Mouse (Mus musculus) stomach, embryonic 14.5 days (tissue): ENCODE measurements around the gene Olfr954. TPM values are rescaled to one million over a fixed set of nuclear protein-coding genes. Genes with fewer than 3 reads are reported as not detected.

ENCODE experiments used
- ATAC-seq: fragments of 200-750 bp; cut with Nextera tagmentation; 2 replicates; pipeline ENCODE4 v1.8.0; 2017; ENCODE audit warnings: low read depth, moderate TSS enrichment; ENCODE audit not compliant: insufficient number of reproducible peaks, insufficient read depth, low FRiP score
- H3K27ac ChIP-seq: fragments of 300-500 bp; sonication (generic); 2 replicates; pipeline ENCODE4 v1.5.1; 2014; ENCODE audit warnings: mild to moderate bottlenecking, low read length, moderate library complexity, mixed read lengths
- H3K27me3 ChIP-seq: fragments of 300-500 bp; sonication (generic); 2 replicates; pipeline ENCODE4 v1.6.1; 2014; ENCODE audit warnings: low read length, control low read depth, mixed read lengths; ENCODE audit not compliant: control insufficient read depth, insufficient read depth
- H3K36me3 ChIP-seq: fragments of 300-500 bp; sonication (generic); 2 replicates; pipeline ENCODE4 v1.6.1; 2014; ENCODE audit warnings: mild to moderate bottlenecking, control low read depth, low read length, moderate library complexity, mixed read lengths; ENCODE audit not compliant: control insufficient read depth, insufficient read depth
- H3K4me1 ChIP-seq: fragments of 300-500 bp; sonication (generic); 2 replicates; pipeline ENCODE4 v1.6.1; 2014; ENCODE audit warnings: low read length, control low read depth, mixed read lengths; ENCODE audit not compliant: control insufficient read depth, insufficient read depth
- H3K4me2 ChIP-seq: fragments of 300-500 bp; sonication (generic); replicated peaks from 2 replicates; pipeline ENCODE4 v1.6.1; 2014; ENCODE audit warnings: low read depth, low read length, control low read depth
- H3K4me3 ChIP-seq: fragments of 300-500 bp; sonication (generic); 2 replicates; pipeline ENCODE4 v1.5.1; 2014; ENCODE audit warnings: low read depth, low read length, control low read depth
- H3K9ac ChIP-seq: fragments of 300-500 bp; sonication (generic); replicated peaks from 2 replicates; pipeline ENCODE4 v1.6.1; 2014; ENCODE audit warnings: low read depth, mild to moderate bottlenecking, control low read depth, low read length, moderate library complexity, mixed read lengths
- H3K9me3 ChIP-seq: fragments of 300-500 bp; sonication (generic); 2 replicates; pipeline ENCODE4 v1.6.1; 2016; ENCODE audit warnings: low read depth, low read length, control low read depth; ENCODE audit not compliant: control insufficient read depth
- WGBS: fragments of 180-500 bp; shearing (Covaris S2); extraction: QIAGEN DNeasy Blood & Tissue Kit; methylation state at CpG from one replicate; pipeline ENCODE4 v1.1.7; 2014; 5-methylcytosine and 5-hydroxymethylcytosine counted together
- polyA plus RNA-seq: library from polyadenylated mRNA; unstranded; fragments of >200 nt; fragmentation: Nextera tagmentation; extraction: Ambion mirVana; gene quantifications from 2 replicates; pipeline ENCODE4 v1.2.1, GENCODE M21; 2014

The Olfr954 gene
- not detected in 2 replicates for polyA plus RNA-seq

- no peaks in the 10 kb centered on the region for H3K9me3 ChIP-seq
- H3K36me3 ChIP-seq = no peaks in the 10 kb centered on the region
- no peak within 1 kb of the TSS for H3K4me2 ChIP-seq
- no peak for ATAC-seq
- H3K4me1 ChIP-seq = no peaks in the 10 kb centered on the region
- H3K4me3 ChIP-seq = no peak within 1 kb of the TSS
- H3K27me3 ChIP-seq = no peaks in the 10 kb centered on the region
- H3K9ac ChIP-seq = no peak within 1 kb of the TSS
- WGBS = 84% methylated on average over 6 of the region's 6 CpGs
- no peak within 1 kb of the TSS for H3K27ac ChIP-seq
Measured at GRCm38 (mm10) chr9:39456401-39456800, at the start of gene Olfr954. Olfr954 (plus strand) TSS chr9:39456701.

- H3K9ac ChIP-seq = no peak within 1 kb of the TSS
- no peak within 1 kb of the TSS for H3K4me2 ChIP-seq
- no peaks in the 10 kb centered on the region for H3K9me3 ChIP-seq
- H3K27ac ChIP-seq = no peak within 1 kb of the TSS
- H3K4me3 ChIP-seq = no peak within 1 kb of the TSS
- no peaks in the 10 kb centered on the region for H3K4me1 ChIP-seq
- no peaks in the 10 kb centered on the region for H3K27me3 ChIP-seq
- ATAC-seq = no peak
- no peaks in the 10 kb centered on the region for H3K36me3 ChIP-seq
Measured at GRCm38 (mm10) chr9:39427048-39427447, 29.5 kb upstream of the Olfr954 start, which contains the start of gene Olfr952. Olfr952 (minus strand) TSS chr9:39427148.

GRCm38 (mm10) chr9:39471844-39472243 lies 15.3 kb downstream of the Olfr954 start, which contains the start of gene Olfr955:
Olfr955 (minus strand) TSS chr9:39471944.
- Histone ChIP-seq H3K27ac (no peak within 1 kb of the TSS), H3K9ac (no peak within 1 kb of the TSS), H3K27me3 (no peaks in the 10 kb centered on the region), H3K4me2 (no peak within 1 kb of the TSS), H3K4me3 (no peak within 1 kb of the TSS), H3K9me3 (no peaks in the 10 kb centered on the region), H3K4me1 (no peaks in the 10 kb centered on the region), H3K36me3 (no peaks in the 10 kb centered on the region)
- ATAC-seq = no peak
- 44% methylated on average over 1 of the region's 1 CpGs for WGBS

- Histone ChIP-seq H3K27me3 (no peaks in the 10 kb centered on the region), H3K4me1 (no peaks in the 10 kb centered on the region), H3K4me3 (no peak within 1 kb of the TSS), H3K9ac (no peak within 1 kb of the TSS), H3K4me2 (no peak within 1 kb of the TSS), H3K27ac (no peak within 1 kb of the TSS), H3K9me3 (no peaks in the 10 kb centered on the region), H3K36me3 (no peaks in the 10 kb centered on the region)
- ATAC-seq = no peak
- 83% methylated on average over 2 of the region's 2 CpGs for WGBS
Measured at GRCm38 (mm10) chr9:39493895-39494294, 37.4 kb downstream of the Olfr954 start, which contains the start of gene Olfr44. Olfr44 (minus strand) TSS chr9:39493995.

GRCm38 (mm10) chr9:39508998-39509397 lies 52.5 kb downstream of the Olfr954 start:
- WGBS = 7% methylated on average over 6 of the region's 6 CpGs
- Histone ChIP-seq H3K9ac (no peak overlapping the region), H3K4me2 (no peak overlapping the region)

GRCm38 (mm10) chr9:39509412-39509811 lies 52.9 kb downstream of the Olfr954 start:
- H3K4me2 ChIP-seq = no peak overlapping the region
- 84% methylated on average over 9 of the region's 9 CpGs for WGBS

More at GRCm38 (mm10) chr9:39508998-39509397, 52.5 kb downstream of the Olfr954 start:
- Histone ChIP-seq H3K9me3 (no peaks in the 10 kb centered on the region), H3K27me3 (no peaks in the 10 kb centered on the region), H3K4me3 (no peak overlapping the region), H3K4me1 (no peaks in the 10 kb centered on the region), H3K36me3 (no peaks in the 10 kb centered on the region), H3K27ac (no peak overlapping the region)
- ATAC-seq = no peak

More at GRCm38 (mm10) chr9:39509412-39509811, 52.9 kb downstream of the Olfr954 start:
- H3K9me3 ChIP-seq = no peaks in the 10 kb centered on the region
- H3K4me3 ChIP-seq = no peak overlapping the region
- H3K4me1 ChIP-seq = no peaks in the 10 kb centered on the region
- no peaks in the 10 kb centered on the region for H3K27me3 ChIP-seq
- H3K9ac ChIP-seq = no peak overlapping the region
- no peak overlapping the region for H3K27ac ChIP-seq
- ATAC-seq = no peak
- H3K36me3 ChIP-seq = no peaks in the 10 kb centered on the region

Other genes with a start within 250 kb of the Olfr954 start
- gene Olfr1537, start 206.7 kb upstream of the Olfr954 start, polyA plus RNA-seq = not detected in 2 replicates
- gene Olfr945, start 179.9 kb upstream of the Olfr954 start, polyA plus RNA-seq = not detected in 2 replicates
- not detected in 2 replicates for gene Olfr948, start 130.7 kb upstream of the Olfr954 start, polyA plus RNA-seq
- gene Olfr951, start 69.3 kb upstream of the Olfr954 start, polyA plus RNA-seq = not detected in 2 replicates
- not detected in 2 replicates for gene Olfr952, start 29.6 kb upstream of the Olfr954 start, polyA plus RNA-seq
- gene Olfr955, start 15.2 kb downstream of the Olfr954 start, polyA plus RNA-seq = not detected in 2 replicates
- gene Olfr44, start 37.3 kb downstream of the Olfr954 start, polyA plus RNA-seq = not detected in 2 replicates
- not detected in 2 replicates for gene Olfr957, start 59.1 kb downstream of the Olfr954 start, polyA plus RNA-seq
- gene Olfr958, start 97.4 kb downstream of the Olfr954 start, polyA plus RNA-seq = not detected in 2 replicates
- gene Olfr959, start 118.9 kb downstream of the Olfr954 start, polyA plus RNA-seq = not detected in 2 replicates
- 34.6 and 39.9 TPM in 2 replicates for gene AW551984, start 147.7 kb downstream of the Olfr954 start, polyA plus RNA-seq
- gene Olfr148, start 154.0 kb downstream of the Olfr954 start, polyA plus RNA-seq = not detected in 2 replicates
- not detected in 2 replicates for gene Olfr960, start 164.7 kb downstream of the Olfr954 start, polyA plus RNA-seq
- gene Olfr961, start 188.4 kb downstream of the Olfr954 start, polyA plus RNA-seq = not detected in 2 replicates
- not detected in 2 replicates for gene Olfr963, start 210.5 kb downstream of the Olfr954 start, polyA plus RNA-seq